Mouse (Mus musculus): ENCODE data around the gene Rbpms2. TPM values are rescaled to one million over a fixed set of nuclear protein-coding genes. Genes with fewer than 3 reads are reported as not detected.

Rbpms2 gene
- 8.2 and 10.3 TPM in 2 replicates for polyA plus RNA-seq (2012; rRNA removed)

GRCm38 (mm10) chr9:65629025-65629766 lies at the start of gene Rbpms2:
Gene Rbpms2, plus strand, starts transcription at chr9:65629648.

GRCm38 (mm10) chr9:65579781-65580371 lies 49.6 kb upstream of the Rbpms2 start, which contains the start of gene Plekho2:
Gene Plekho2, minus strand, starts transcription at chr9:65580040.

DNA sequence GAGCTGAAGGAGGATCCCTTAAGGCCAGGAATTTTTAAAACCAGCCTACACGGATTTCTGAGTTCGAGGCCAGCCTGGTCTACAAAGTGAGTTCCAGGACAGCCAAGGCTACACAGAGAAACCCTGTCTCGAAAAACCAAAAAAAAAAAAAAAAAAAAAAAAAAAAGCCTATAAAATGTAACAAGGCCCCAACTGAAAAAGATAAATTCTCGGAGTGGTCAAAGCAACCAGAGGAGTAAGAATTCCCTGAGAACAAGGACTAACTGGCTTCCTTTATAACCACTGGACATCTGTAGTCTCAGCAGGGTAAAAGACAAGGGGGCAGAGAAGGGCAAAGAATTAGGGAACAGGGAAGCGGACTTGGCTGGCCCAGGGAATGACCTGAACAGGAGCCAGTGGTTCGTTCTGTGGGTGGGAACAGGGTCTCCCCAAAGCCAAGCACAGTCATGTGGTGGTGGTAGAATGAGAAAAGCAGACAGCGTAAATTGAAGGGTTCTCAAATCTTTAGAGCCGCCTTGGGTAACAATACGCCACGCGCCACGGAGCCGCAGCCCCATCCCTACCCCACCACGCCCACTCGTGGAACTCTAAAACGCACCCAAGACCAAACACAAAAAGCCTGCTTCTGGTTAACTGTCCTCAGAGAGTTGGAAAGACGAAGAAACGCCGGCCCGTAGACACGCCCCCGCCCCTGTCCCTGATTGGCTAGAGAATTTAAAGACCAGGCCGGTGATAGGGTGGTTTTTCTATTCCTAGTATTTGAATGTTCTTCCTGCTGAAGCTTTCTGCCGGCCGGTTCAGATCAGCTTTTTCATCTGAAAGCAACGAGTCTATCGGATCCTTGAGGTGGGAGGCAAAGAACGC lies 42.8 kb upstream of the Rbpms2 start, which contains the start of gene Pif1:
Gene Pif1 (plus strand): TSS at position 755 of the 864 bp plus-strand sequence.

DNA sequence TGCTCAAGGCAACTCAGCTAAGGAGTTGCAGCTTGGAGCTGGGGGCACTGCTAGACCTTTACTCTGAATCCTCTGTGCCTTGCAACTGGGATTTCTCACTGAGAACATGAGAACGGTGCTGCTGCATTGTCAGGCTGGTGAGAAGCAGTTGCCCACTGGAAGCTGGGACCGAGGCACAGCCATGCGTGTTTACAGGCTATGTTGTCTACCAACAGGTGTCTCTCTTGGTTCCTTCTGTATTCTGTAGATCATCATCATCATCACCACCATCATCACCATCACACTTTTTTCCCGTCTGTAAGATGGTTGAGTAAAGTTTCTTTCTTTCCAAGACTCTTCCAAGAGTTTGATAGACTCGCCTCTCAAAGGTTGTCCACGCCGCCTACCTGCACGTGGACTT lies 38.3 kb downstream of the Rbpms2 start, which contains the start of gene Oaz2:
Gene Oaz2 (plus strand): TSS at position 301 of the 400 bp plus-strand sequence.

Other genes with a start within 250 kb of the Rbpms2 start
- 0.02 and 0.05 TPM in 2 replicates for gene Kbtbd13, start 238.0 kb upstream of the Rbpms2 start, polyA plus RNA-seq (2012; rRNA removed)
- 0.12 and 0.17 TPM in 2 replicates for gene Rasl12, start 231.1 kb upstream of the Rbpms2 start, polyA plus RNA-seq (2012; rRNA removed)
- gene Slc51b, start 206.7 kb upstream of the Rbpms2 start, polyA plus RNA-seq (2012; rRNA removed), result 0.05 and 0.09 TPM in 2 replicates
- gene Mtfmt, start 193.9 kb upstream of the Rbpms2 start, polyA plus RNA-seq (2012; rRNA removed), result 5.7 and 6.8 TPM in 2 replicates
- gene Spg21, start 168.7 kb upstream of the Rbpms2 start, polyA plus RNA-seq (2012; rRNA removed), result 7.6 and 7.7 TPM in 2 replicates
- 0.03 TPM in 1 of 2 replicates, not detected in the other for gene Ankdd1a, start 109.5 kb upstream of the Rbpms2 start, polyA plus RNA-seq (2012; rRNA removed)
- 13.8 and 17.3 TPM in 2 replicates for gene Plekho2, start 49.6 kb upstream of the Rbpms2 start, polyA plus RNA-seq (2012; rRNA removed)
- gene Pif1, start 42.5 kb upstream of the Rbpms2 start, polyA plus RNA-seq (2012; rRNA removed), result 9.4 and 12.9 TPM in 2 replicates
- gene Oaz2, start 38.4 kb downstream of the Rbpms2 start, polyA plus RNA-seq (2012; rRNA removed), result 20.5 and 21.1 TPM in 2 replicates
- 2.7 and 3.1 TPM in 2 replicates for gene Zfp609, start 197.9 kb downstream of the Rbpms2 start, polyA plus RNA-seq (2012; rRNA removed)